Mouse (Mus musculus): ENCODE measurements around the gene Ccin.

The Ccin gene

GRCm38 (mm10) chr4:44013391-44014070, 30.2 kb downstream of the Ccin start:
- no peak for DNase-seq (ENCODE audit: low spot score)

- DNase-seq (ENCODE audit: low spot score) = no peak
These were observed 32.8 kb downstream of the Ccin start for GRCm38 (mm10) chr4:44016071-44016470.

- no peak for DNase-seq (ENCODE audit: low spot score)
These were observed 33.5 kb downstream of the Ccin start for GRCm38 (mm10) chr4:44016791-44017190.

GRCm38 (mm10) chr4:44022323-44022722, 39.0 kb downstream of the Ccin start:
- DNase-seq (ENCODE audit: low spot score) = no peak

- DNase-seq (ENCODE audit: low spot score) = no peak
These were observed 39.5 kb downstream of the Ccin start for GRCm38 (mm10) chr4:44022766-44023165.

- no peak for DNase-seq (ENCODE audit: low spot score)
These were observed 40.4 kb downstream of the Ccin start for GRCm38 (mm10) chr4:44023681-44024080.

GRCm38 (mm10) chr4:44024241-44024640, 41.0 kb downstream of the Ccin start:
- no peak for DNase-seq (ENCODE audit: low spot score)

GRCm38 (mm10) chr4:44025570-44025969, 42.3 kb downstream of the Ccin start:
- no peak for DNase-seq (ENCODE audit: low spot score)

GRCm38 (mm10) chr4:44028303-44029135, 45.2 kb downstream of the Ccin start:
- DNase-seq (ENCODE audit: low spot score) = no peak

- no peak for DNase-seq (ENCODE audit: low spot score)
These were observed 46.4 kb downstream of the Ccin start for GRCm38 (mm10) chr4:44029661-44030066.

GRCm38 (mm10) chr4:44031521-44031920, 48.2 kb downstream of the Ccin start:
- DNase-seq (ENCODE audit: low spot score) = no peak
